Mouse (Mus musculus): ENCODE data around the gene Cst12. TPM values are rescaled to one million over a fixed set of nuclear protein-coding genes. Genes with fewer than 3 reads are reported as not detected.

Cst12 gene
- polyA plus RNA-seq, 1 experiment from 2014 or later = not detected

- Histone ChIP-seq H3K9me3 (no peaks in the 10 kb centered on the region), H3K36me3 (no peaks in the 10 kb centered on the region), H3K27me3 (no peaks in the 10 kb centered on the region), H3K9ac (no peak within 1 kb of the TSS), H3K4me1 (replicated peaks) (no peaks in the 10 kb centered on the region), H3K4me2 (no peak within 1 kb of the TSS), H3K4me3 (no peak within 1 kb of the TSS), H3K27ac (no peak within 1 kb of the TSS)
- ATAC-seq (ENCODE audit: low FRiP score) = no peak
Observed at GRCm38 (mm10) chr2:148819909-148820308, 30.7 kb downstream of the Cst12 start, which contains the start of gene Cst13. Gene Cst13, plus strand, starts transcription at chr2:148820081.

GRCm38 (mm10) chr2:148825986-148826385, 36.8 kb downstream of the Cst12 start:
- no peak for ATAC-seq (ENCODE audit: low FRiP score)
- no peak overlapping the region for H3K4me2 ChIP-seq
- no peak overlapping the region for H3K4me3 ChIP-seq
- H3K27ac ChIP-seq = no peak overlapping the region
- 82% methylated on average over 1 of the region's 1 CpGs for WGBS
- H3K27me3 ChIP-seq = no peaks in the 10 kb centered on the region
- H3K9me3 ChIP-seq = no peaks in the 10 kb centered on the region
- no peak overlapping the region for H3K9ac ChIP-seq
- no peaks in the 10 kb centered on the region for H3K4me1 ChIP-seq (replicated peaks)
- no peaks in the 10 kb centered on the region for H3K36me3 ChIP-seq

GRCm38 (mm10) chr2:148834912-148835311, 45.8 kb downstream of the Cst12 start, which contains the start of gene Cst9:
Gene Cst9, plus strand, starts transcription at chr2:148835147.
- Histone ChIP-seq H3K4me3 (no peak within 1 kb of the TSS), H3K27ac (no peak within 1 kb of the TSS), H3K9ac (no peak within 1 kb of the TSS), H3K36me3 (no peaks in the 10 kb centered on the region), H3K9me3 (no peaks in the 10 kb centered on the region), H3K4me2 (no peak within 1 kb of the TSS), H3K4me1 (replicated peaks) (no peaks in the 10 kb centered on the region), H3K27me3 (no peaks in the 10 kb centered on the region)
- ATAC-seq (ENCODE audit: low FRiP score) = no peak
- 81% methylated on average over 4 of the region's 4 CpGs for WGBS

GRCm38 (mm10) chr2:148838075-148838777, 49.1 kb downstream of the Cst12 start:
- WGBS = 89% methylated on average over 5 of the region's 5 CpGs
- H3K4me2 ChIP-seq = no peak overlapping the region

GRCm38 (mm10) chr2:148839224-148839623, 50.1 kb downstream of the Cst12 start:
- Histone ChIP-seq H3K4me2 (no peak overlapping the region), H3K4me3 (no peak overlapping the region), H3K27ac (no peak overlapping the region), H3K4me1 (replicated peaks) (no peaks in the 10 kb centered on the region), H3K36me3 (no peaks in the 10 kb centered on the region), H3K9me3 (no peaks in the 10 kb centered on the region), H3K9ac (no peak overlapping the region), H3K27me3 (no peaks in the 10 kb centered on the region)
- ATAC-seq (ENCODE audit: low FRiP score) = no peak
- WGBS = 91% methylated on average over 2 of the region's 2 CpGs

More at GRCm38 (mm10) chr2:148838075-148838777, 49.1 kb downstream of the Cst12 start:
- no peak for ATAC-seq (ENCODE audit: low FRiP score)
- Histone ChIP-seq H3K9me3 (no peaks in the 10 kb centered on the region), H3K27me3 (no peaks in the 10 kb centered on the region), H3K27ac (no peak overlapping the region), H3K4me3 (no peak overlapping the region), H3K36me3 (no peaks in the 10 kb centered on the region), H3K9ac (no peak overlapping the region), H3K4me1 (replicated peaks) (no peaks in the 10 kb centered on the region)

Other genes starting within 250 kb of the Cst12 start
- 53.0 and 53.3 TPM in 2 replicates for gene Nxt1, start 116.8 kb upstream of the Cst12 start, polyA plus RNA-seq (2015; fragmentation: Nextera tagmentation; extraction: Ambion mirVana)
- 14.8 and 14.9 TPM in 2 replicates for gene Gzf1, start 108.3 kb upstream of the Cst12 start, polyA plus RNA-seq (2015; fragmentation: Nextera tagmentation; extraction: Ambion mirVana)
- gene Napb, start 56.9 kb upstream of the Cst12 start, polyA plus RNA-seq (2015; fragmentation: Nextera tagmentation; extraction: Ambion mirVana) = 44.2 and 49.1 TPM in 2 replicates
- gene Cstl1, start 39.0 kb upstream of the Cst12 start, polyA plus RNA-seq (2015; fragmentation: Nextera tagmentation; extraction: Ambion mirVana) = not detected in 2 replicates
- gene Cst11, start 17.9 kb upstream of the Cst12 start, polyA plus RNA-seq (2015; fragmentation: Nextera tagmentation; extraction: Ambion mirVana) = not detected in 2 replicates
- not detected in 2 replicates for gene 8030411F24Rik, start 7.4 kb upstream of the Cst12 start, polyA plus RNA-seq (2015; fragmentation: Nextera tagmentation; extraction: Ambion mirVana)
- not detected in 2 replicates for gene Cst8, start 9.4 kb downstream of the Cst12 start, polyA plus RNA-seq (2015; fragmentation: Nextera tagmentation; extraction: Ambion mirVana)
- not detected in 2 replicates for gene Cst13, start 30.7 kb downstream of the Cst12 start, polyA plus RNA-seq (2015; fragmentation: Nextera tagmentation; extraction: Ambion mirVana)
- not detected in 2 replicates for gene Cst9, start 45.8 kb downstream of the Cst12 start, polyA plus RNA-seq (2015; fragmentation: Nextera tagmentation; extraction: Ambion mirVana)
- gene 9230104L09Rik, start 75.7 kb downstream of the Cst12 start, polyA plus RNA-seq (2015; fragmentation: Nextera tagmentation; extraction: Ambion mirVana) = not detected in 2 replicates
- gene Cst3, start 86.3 kb downstream of the Cst12 start, polyA plus RNA-seq (2015; fragmentation: Nextera tagmentation; extraction: Ambion mirVana) = 522 and 533 TPM in 2 replicates
- not detected in 2 replicates for gene Gm1330, start 213.9 kb downstream of the Cst12 start, polyA plus RNA-seq (2015; fragmentation: Nextera tagmentation; extraction: Ambion mirVana)
- not detected in 2 replicates for gene Gm10750, start 227.9 kb downstream of the Cst12 start, polyA plus RNA-seq (2015; fragmentation: Nextera tagmentation; extraction: Ambion mirVana)